Mouse (Mus musculus) CH12.LX (cell line): ENCODE results near the gene Gm20388. TPM values are rescaled to one million over a fixed set of nuclear protein-coding genes. Genes with fewer than 3 reads are reported as not detected.

ENCODE experiments used
- DNase-seq: peaks from one replicate; pipeline ENCODE4 v3.0.0-alpha.2; 2013; ENCODE audit errors: extremely low read depth
- H3K27ac ChIP-seq: 2 replicates; pipeline ENCODE4 v1.5.1; 2012; ENCODE audit warnings: low read depth, mild to moderate bottlenecking, control low read depth, moderate library complexity; ENCODE audit not compliant: insufficient read depth
- H3K27me3 ChIP-seq: replicated peaks from 2 replicates; pipeline ENCODE3; 2012; ENCODE audit warnings: inconsistent platforms
- H3K36me3 ChIP-seq, 2 experiments: replicated peaks in 1 of 2; 2 replicates each; pipeline versions ENCODE3 to v1.6.1; 2012; ENCODE audit warnings: inconsistent platforms in 1 of 2, low read length in 1 of 2, mild to moderate bottlenecking in 1 of 2, mixed read lengths in 1 of 2, moderate library complexity in 1 of 2; ENCODE audit not compliant: control insufficient read depth in 1 of 2, insufficient read depth in 1 of 2
- H3K4me1 ChIP-seq, 2 experiments: 2 replicates each; pipeline ENCODE4 v1.6.1; 2012; ENCODE audit warnings: inconsistent platforms in 1 of 2, moderate library complexity in 1 of 2; ENCODE audit not compliant: insufficient read depth in 2 of 2, control insufficient read depth in 1 of 2
- H3K4me2 ChIP-seq: 2 replicates; pipeline ENCODE4 v1.6.1; 2012; ENCODE audit warnings: low read depth, mild to moderate bottlenecking, control low read depth; ENCODE audit not compliant: poor library complexity, insufficient read depth, severe bottlenecking
- H3K4me3 ChIP-seq, 3 experiments: fragments of 150-350 bp in 1 of 3; sonication (generic) in 1 of 3; replicated peaks in 1 of 3; 2 replicates each; pipeline versions ENCODE3 to v1.5.1; 2011 to 2012; ENCODE audit warnings: low read depth in 2 of 3, low read length in 2 of 3, mild to moderate bottlenecking in 2 of 3, moderate library complexity in 2 of 3, control low read depth in 1 of 3, improper control_type of control experiment in 1 of 3, inconsistent platforms in 1 of 3, mixed read lengths in 1 of 3; ENCODE audit not compliant: poor library complexity in 1 of 3
- H3K79me2 ChIP-seq: replicated peaks from 2 replicates; pipeline ENCODE4 v1.6.1; 2012; ENCODE audit warnings: mild to moderate bottlenecking, moderate library complexity; ENCODE audit not compliant: control insufficient read depth, poor library complexity, insufficient read depth, severe bottlenecking; ENCODE audit errors: extremely low read depth
- H3K9ac ChIP-seq: 2 replicates; pipeline ENCODE4 v1.6.1; 2012; ENCODE audit warnings: low read depth, mild to moderate bottlenecking, control low read depth, moderate library complexity; ENCODE audit not compliant: insufficient read depth
- H3K9me3 ChIP-seq: replicated peaks from 2 replicates; pipeline ENCODE3; 2012; ENCODE audit warnings: low read length, inconsistent platforms, mixed read lengths
- BHLHE40 ChIP-seq: IDR thresholded peaks from 2 replicates; pipeline ENCODE4 v1.6.1; 2011; ENCODE audit warnings: mild to moderate bottlenecking, low read depth, low read length, improper control_type of control experiment
- CHD2 ChIP-seq: IDR thresholded peaks from 2 replicates; pipeline ENCODE4 v1.6.1; 2011; ENCODE audit warnings: low read length, improper control_type of control experiment
- ELF1 ChIP-seq: IDR thresholded peaks from 2 replicates; pipeline ENCODE4 v1.6.1; 2014; ENCODE audit warnings: low read depth, mild to moderate bottlenecking, inconsistent platforms, low read length, improper control_type of control experiment
- EP300 ChIP-seq: IDR thresholded peaks from 2 replicates; pipeline ENCODE4 v1.6.1; 2011; ENCODE audit warnings: low read length, improper control_type of control experiment
- HCFC1 ChIP-seq: IDR thresholded peaks from 2 replicates; pipeline ENCODE4 v1.6.1; 2012; ENCODE audit warnings: low read depth, mild to moderate bottlenecking, inconsistent platforms, low read length, improper control_type of control experiment
- MAX ChIP-seq: IDR thresholded peaks from 2 replicates; pipeline ENCODE4 v1.6.1; 2011; ENCODE audit warnings: low read length, improper control_type of control experiment
- MAZ ChIP-seq: IDR thresholded peaks from 2 replicates; pipeline ENCODE4 v1.6.1; 2012; ENCODE audit warnings: low read depth, mild to moderate bottlenecking, inconsistent platforms, low read length, improper control_type of control experiment, moderate library complexity
- MEF2A ChIP-seq: IDR thresholded peaks from 2 replicates; pipeline ENCODE4 v1.6.1; 2014; ENCODE audit warnings: low read depth, mild to moderate bottlenecking, inconsistent platforms, low read length, improper control_type of control experiment, borderline replicate concordance
- MXI1 ChIP-seq: IDR thresholded peaks from 2 replicates; pipeline ENCODE4 v1.6.1; 2011; ENCODE audit warnings: mild to moderate bottlenecking, low read depth, low read length, improper control_type of control experiment
- MYC ChIP-seq: IDR thresholded peaks from 2 replicates; pipeline ENCODE4 v1.6.1; 2011; ENCODE audit warnings: low read depth, mild to moderate bottlenecking, improper control_type of control experiment, low read length
- PAX5 ChIP-seq: IDR thresholded peaks from 2 replicates; pipeline ENCODE4 v1.6.1; 2012; ENCODE audit warnings: low read length, inconsistent platforms, mixed read lengths
- POLR2AphosphoS2 ChIP-seq: IDR thresholded peaks from 2 replicates; pipeline ENCODE4 v1.6.1; 2011; ENCODE audit warnings: low read depth, low read length, improper control_type of control experiment
- RAD21 ChIP-seq: IDR thresholded peaks from 2 replicates; pipeline ENCODE4 v1.6.1; 2011; ENCODE audit warnings: low read depth, mild to moderate bottlenecking, low read length, improper control_type of control experiment, moderate library complexity
- RCOR1 ChIP-seq: conservative IDR thresholded peaks from 2 replicates; pipeline ENCODE4 v1.6.1; 2012; ENCODE audit warnings: low read depth, mild to moderate bottlenecking, inconsistent platforms, low read length, improper control_type of control experiment
- SIN3A ChIP-seq: IDR thresholded peaks from 2 replicates; pipeline ENCODE4 v1.6.1; 2012; ENCODE audit warnings: low read length, improper control_type of control experiment, inconsistent platforms
- SMC3 ChIP-seq: IDR thresholded peaks from 2 replicates; pipeline ENCODE4 v1.6.1; 2011; ENCODE audit warnings: low read depth, low read length, improper control_type of control experiment
- TBP ChIP-seq: conservative IDR thresholded peaks from 2 replicates; pipeline ENCODE4 v1.6.1; 2011; ENCODE audit warnings: low read depth, low read length, improper control_type of control experiment
- TCF12 ChIP-seq: IDR thresholded peaks from 2 replicates; pipeline ENCODE4 v1.6.1; 2014; ENCODE audit warnings: low read depth, mild to moderate bottlenecking, inconsistent platforms, low read length, improper control_type of control experiment
- UBTF ChIP-seq: IDR thresholded peaks from 2 replicates; pipeline ENCODE4 v1.6.1; 2012; ENCODE audit warnings: low read depth, mild to moderate bottlenecking, inconsistent platforms, low read length, improper control_type of control experiment, moderate library complexity
- USF2 ChIP-seq: conservative IDR thresholded peaks from 2 replicates; pipeline ENCODE4 v1.6.1; 2011; ENCODE audit warnings: low read depth, low read length, improper control_type of control experiment
- ZMIZ1 ChIP-seq: IDR thresholded peaks from 2 replicates; pipeline ENCODE4 v1.6.1; 2012; ENCODE audit warnings: low read depth, mild to moderate bottlenecking, inconsistent platforms, low read length, improper control_type of control experiment
- dilution Hi-C: fragments of 300-500 bp; cut with MboI; formaldehyde crosslinking; loops from 2 replicates; pipeline ENCODE4 v1.14.3; 2020; ENCODE audit warnings: low sequenced_read_pairs; ENCODE audit not compliant: extremely low pct_unique_long_range_greater_than_20kb, extremely low pct_ligation_motif_present
- in situ Hi-C: fragments of 300-500 bp; cut with MboI; formaldehyde crosslinking; loops from 3 replicates; pipeline ENCODE4 v1.14.3; 2019; ENCODE audit warnings: low sequenced_read_pairs, low pct_ligation_motif_present, low pct_unique_long_range_greater_than_20kb, mixed read lengths
- polyA plus RNA-seq: library from polyadenylated mRNA; unstranded; fragments of >175 nt; gene quantifications from 2 replicates; pipeline ENCODE4 v1.2.1, GENCODE M21; 2012; ENCODE audit warnings: low read depth; ENCODE audit not compliant: insufficient read length
- total RNA-seq, 2 experiments: library from RNA; depleted of rRNA; stranded (reverse); fragments of 300-350 nt in 1 of 2; fragments of >200 nt in 1 of 2; gene quantifications; 2 replicates each; pipeline ENCODE4 v1.2.3; 2012 to 2014

Gm20388 gene
- total and polyA plus RNA-seq, 3 experiments, result 14.8 to 26.3 (median 22.2) TPM

DNA sequence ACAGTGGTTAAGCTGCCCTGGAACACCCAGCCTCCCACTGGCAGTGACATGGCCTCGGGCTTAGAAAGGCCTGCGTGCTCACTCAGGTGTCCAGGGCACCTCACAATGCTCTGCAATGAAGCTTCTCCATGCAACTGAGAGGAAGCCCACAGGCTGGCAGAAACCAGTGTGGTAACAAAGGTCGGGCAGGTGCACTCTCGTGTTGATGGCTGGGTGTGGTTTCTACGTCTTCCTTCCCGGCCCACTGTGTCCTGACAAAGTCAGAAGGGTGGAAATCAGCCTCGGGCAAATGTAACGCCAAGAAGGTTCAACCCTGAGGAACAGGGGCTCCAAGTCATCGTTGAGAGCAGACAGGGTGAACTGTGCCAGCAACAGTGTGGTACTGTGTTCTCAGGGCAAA lies 1084.8 kb downstream of the Gm20388 start:
- Histone ChIP-seq H3K27ac (no peak overlapping the region), H3K9ac (no peak overlapping the region), H3K4me3 (no peak overlapping the region), H3K4me2 (no peak overlapping the region), H3K36me3 (no peaks in the 10 kb centered on the region), H3K4me1 (0 out of 4 replicates have a peak, but pooled peaks cover 0 to under 1% of the 10 kb centered on the region in 2 experiments), H3K27me3 (peaks cover 90% of the 10 kb centered on the region), H3K9me3 (no peaks in the 10 kb centered on the region), H3K79me2 (no peaks in the 10 kb centered on the region)
- in situ Hi-C loops (no loop called here), dilution Hi-C loops (no loop called here)
- TF ChIP-seq ZMIZ1 (no peak), ELF1 (no peak), MAX (no peak), SMC3 (no peak), PAX5 (no peak), UBTF (no peak), HCFC1 (no peak), MYC (no peak), MAZ (no peak), CHD2 (no peak), BHLHE40 (no peak), MEF2A (no peak), SIN3A (no peak), MXI1 (no peak), TCF12 (no peak), POLR2AphosphoS2 (no peak), TBP (no peak), RCOR1 (no peak), USF2 (no peak), EP300 (no peak)
- TF ChIP-seq, all 38 proteins: peak for 0
- DNase-seq, result no peak

DNA sequence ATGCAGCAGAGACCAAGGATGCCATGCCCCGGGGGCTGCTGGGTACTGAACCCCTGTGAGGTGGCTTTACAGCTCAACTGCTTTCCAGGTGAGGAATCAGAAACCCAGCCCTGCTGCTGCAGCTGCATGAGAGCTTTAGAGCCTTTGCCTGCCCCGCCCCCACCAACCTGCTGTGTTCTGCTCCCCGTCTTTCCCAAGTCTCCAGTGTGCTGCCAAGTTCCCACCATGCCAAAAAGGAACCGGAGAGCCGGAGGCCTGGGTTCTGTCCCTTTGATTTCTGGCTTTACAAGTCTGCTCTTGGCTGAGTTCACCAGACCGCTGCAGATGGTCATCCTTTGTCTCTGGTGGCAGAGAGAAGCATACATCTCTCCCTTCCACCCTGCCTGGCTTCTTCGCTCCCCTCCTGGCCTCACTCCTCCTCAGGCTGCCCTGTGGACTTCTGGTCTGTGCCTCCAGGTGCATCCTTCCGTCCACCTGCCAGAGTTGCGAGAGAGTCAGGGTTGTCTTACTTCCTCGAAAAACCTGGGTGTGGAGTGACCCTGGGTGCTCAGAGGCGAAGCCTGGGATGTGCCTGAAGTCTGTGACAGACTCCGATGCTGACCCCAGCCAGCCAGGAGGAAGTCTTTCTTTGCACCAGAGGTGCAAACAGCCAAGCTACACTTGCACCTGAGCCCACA lies 1086.4 kb downstream of the Gm20388 start:
- no peaks in the 10 kb centered on the region for H3K36me3 ChIP-seq
- in situ Hi-C loops (no loop called here), dilution Hi-C loops (no loop called here)
- TF ChIP-seq RAD21, result no peak
- TF ChIP-seq PAX5, result no peak
- TF ChIP-seq, all 38 proteins: peak for 0
- no peak for DNase-seq
- H3K9me3 ChIP-seq, result no peaks in the 10 kb centered on the region
- H3K9ac ChIP-seq, result no peak overlapping the region
- no peak overlapping the region for H3K4me2 ChIP-seq
- H3K4me3 ChIP-seq, result no peak overlapping the region
- H3K27me3 ChIP-seq, result peaks cover 89% of the 10 kb centered on the region
- H3K79me2 ChIP-seq, result no peaks in the 10 kb centered on the region
- H3K27ac ChIP-seq, result no peak overlapping the region
- H3K4me1 ChIP-seq, result peaks cover 0 to 5% of the 10 kb centered on the region in 2 experiments; a peak in 1 of 4 replicates
